Mouse (Mus musculus) brown adipose tissue, adult 24 weeks (tissue): ENCODE measurements around the gene Aadacl3. TPM values are rescaled to one million over a fixed set of nuclear protein-coding genes. Genes with fewer than 3 reads are reported as not detected.

Source experiments
- H3K27ac ChIP-seq: fragments of 200-500 bp; replicated peaks from 2 replicates; pipeline ENCODE4 v1.5.1; 2012; ENCODE audit warnings: low read depth, mild to moderate bottlenecking, low read length
- H3K4me1 ChIP-seq: fragments of 200-500 bp; 2 replicates; pipeline ENCODE4 v1.6.1; 2012; ENCODE audit warnings: low read length, mixed read lengths; ENCODE audit not compliant: control insufficient read depth, insufficient read depth, insufficient read length
- H3K4me3 ChIP-seq: fragments of 200-500 bp; 2 replicates; pipeline ENCODE4 v1.5.1; 2012; ENCODE audit warnings: low read depth, mild to moderate bottlenecking, low read length, moderate library complexity; ENCODE audit not compliant: insufficient read depth
- polyA plus RNA-seq: library from polyadenylated mRNA; stranded (reverse); fragments of >200 nt; gene quantifications from 2 replicates; pipeline ENCODE4 v1.2.4, GENCODE M21; 2012; ENCODE audit not compliant: missing spikeins, insufficient read depth, insufficient read length

Aadacl3 gene
- not detected in 2 replicates for polyA plus RNA-seq

DNA sequence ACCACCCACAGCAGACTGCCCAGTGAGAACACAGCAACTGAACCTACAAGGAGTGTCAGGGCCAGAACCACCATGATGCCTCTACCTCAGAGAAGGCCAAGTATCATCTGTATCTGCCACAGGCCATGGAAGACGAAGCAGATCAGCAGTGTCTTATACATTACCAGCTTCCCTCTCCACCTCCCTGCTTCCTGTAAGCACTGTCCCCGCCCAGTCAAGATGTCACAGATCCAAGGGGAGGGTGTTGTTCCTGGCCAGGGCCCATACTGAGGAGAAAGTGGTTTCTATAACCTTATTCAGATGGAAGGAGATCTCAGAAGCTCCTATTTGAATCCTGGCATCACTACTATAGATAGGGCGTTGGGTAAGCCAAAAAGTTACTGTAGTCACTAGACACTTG is at the start of gene Aadacl3:
Gene Aadacl3 (minus strand): TSS at position 101 of the 400 bp plus-strand sequence.
- Histone ChIP-seq H3K27ac (no peak within 1 kb of the TSS), H3K4me3 (no peak within 1 kb of the TSS), H3K4me1 (no peaks in the 10 kb centered on the region)

DNA sequence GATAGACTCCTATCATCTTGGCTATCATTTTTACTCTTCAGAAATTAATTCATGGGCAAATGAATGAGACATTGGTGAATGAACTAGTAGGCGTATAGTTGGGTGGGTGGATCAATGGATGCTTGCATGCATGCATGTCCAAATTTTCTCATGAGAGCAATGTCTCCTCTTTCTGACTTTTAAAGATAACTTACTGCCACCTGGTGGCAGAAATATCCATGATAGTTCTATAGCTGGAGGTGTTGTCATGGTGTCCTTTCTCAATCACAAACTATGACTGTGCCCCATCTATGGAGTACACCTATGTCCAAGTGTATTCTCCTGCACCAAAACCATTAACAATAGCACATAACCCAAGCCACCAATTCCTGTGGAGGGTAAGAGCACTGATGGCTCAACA is 43.0 kb upstream of the Aadacl3 start:
- H3K4me1 ChIP-seq: no peaks in the 10 kb centered on the region
- no peak overlapping the region for H3K27ac ChIP-seq
- H3K4me3 ChIP-seq: no peak overlapping the region

DNA sequence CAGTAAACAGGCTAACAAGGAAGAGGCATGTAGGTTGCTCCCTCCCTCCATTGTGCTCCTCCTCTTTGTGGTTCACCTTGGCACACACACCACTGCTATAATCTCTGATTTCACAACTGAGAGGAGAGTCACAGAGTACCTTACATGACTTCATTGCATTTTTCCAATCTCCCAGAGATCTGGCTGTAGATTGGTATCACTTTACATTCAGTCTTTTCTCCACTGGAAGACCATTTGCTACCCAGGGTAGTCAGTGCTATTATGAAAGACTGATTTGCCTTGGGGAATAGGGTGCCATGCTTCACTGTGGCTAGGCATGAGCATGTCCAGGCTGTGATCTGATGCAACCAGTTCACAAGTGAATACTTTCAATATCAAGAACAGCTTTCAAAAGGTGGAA is 29.8 kb upstream of the Aadacl3 start:
- Histone ChIP-seq H3K27ac (no peak overlapping the region), H3K4me1 (no peaks in the 10 kb centered on the region), H3K4me3 (no peak overlapping the region)

DNA sequence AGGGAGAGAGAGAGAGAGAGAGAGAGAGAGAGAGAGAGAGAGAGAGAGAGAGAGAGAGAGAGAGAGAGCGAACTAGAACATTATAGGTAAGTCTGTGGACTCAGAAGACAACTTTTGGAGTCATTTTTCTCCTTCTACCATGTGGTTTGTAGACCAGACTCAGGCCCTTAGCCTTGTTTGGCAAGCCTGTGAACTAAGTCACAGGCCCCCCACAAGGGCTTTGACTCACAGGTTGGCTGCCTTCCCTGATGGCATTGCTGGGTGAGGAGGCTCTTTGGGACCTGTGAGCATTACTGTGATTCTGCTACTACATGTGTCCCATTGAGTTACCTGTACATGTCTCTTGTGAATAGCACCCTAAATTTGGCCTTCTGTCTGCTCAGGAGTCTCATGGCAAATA is 4.5 kb upstream of the Aadacl3 start:
- H3K4me1 ChIP-seq: no peaks in the 10 kb centered on the region
- no peak overlapping the region for H3K4me3 ChIP-seq

DNA sequence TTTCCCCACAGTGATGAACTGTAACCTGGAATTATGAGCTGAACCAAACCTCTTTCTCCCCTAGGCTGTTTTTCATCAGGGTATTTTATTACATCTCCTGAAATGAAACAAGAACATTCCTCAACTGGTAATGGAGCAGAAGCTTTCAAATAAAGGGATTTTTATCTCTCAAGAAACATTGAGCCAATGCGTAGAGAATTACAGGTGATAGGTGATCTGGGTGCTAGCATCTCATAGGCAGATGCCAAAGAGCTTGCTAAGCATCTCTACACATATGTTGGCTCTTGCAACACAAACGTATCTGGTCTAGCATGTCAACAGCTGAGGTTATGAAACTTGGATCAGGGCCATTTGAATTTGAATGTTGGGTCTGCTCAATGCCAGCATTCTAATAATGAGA is 1.6 kb upstream of the Aadacl3 start:
- H3K27ac ChIP-seq: no peak overlapping the region
- no peaks in the 10 kb centered on the region for H3K4me1 ChIP-seq
- no peak overlapping the region for H3K4me3 ChIP-seq

More for the DNA sequence above, 4.5 kb upstream of the Aadacl3 start:
- H3K27ac ChIP-seq: no peak overlapping the region

DNA sequence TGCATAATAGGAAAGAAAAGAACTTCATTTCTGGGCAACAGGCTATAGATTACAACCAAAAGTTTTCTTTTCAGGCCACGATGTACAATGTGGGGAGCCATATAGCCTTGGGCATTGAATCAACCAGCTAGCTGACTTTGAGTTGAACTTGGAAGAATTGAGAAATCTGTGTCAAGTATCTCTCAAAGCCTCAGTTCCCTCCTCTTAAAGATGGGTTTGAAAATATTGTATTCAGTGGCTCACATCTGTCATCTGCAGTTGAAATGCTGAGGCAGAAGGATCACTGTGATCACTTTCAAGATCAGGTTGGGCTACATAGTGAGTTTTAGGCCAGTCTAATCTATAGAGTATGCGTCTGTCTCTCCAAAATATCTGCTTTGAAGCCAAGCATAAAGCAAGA is 10.3 kb downstream of the Aadacl3 start, which contains the start of gene Gm9944:
Gene Gm9944 (minus strand): TSS at position 101 of the 400 bp plus-strand sequence.
- Histone ChIP-seq H3K27ac (no peak within 1 kb of the TSS), H3K4me3 (no peak within 1 kb of the TSS), H3K4me1 (no peaks in the 10 kb centered on the region)

DNA sequence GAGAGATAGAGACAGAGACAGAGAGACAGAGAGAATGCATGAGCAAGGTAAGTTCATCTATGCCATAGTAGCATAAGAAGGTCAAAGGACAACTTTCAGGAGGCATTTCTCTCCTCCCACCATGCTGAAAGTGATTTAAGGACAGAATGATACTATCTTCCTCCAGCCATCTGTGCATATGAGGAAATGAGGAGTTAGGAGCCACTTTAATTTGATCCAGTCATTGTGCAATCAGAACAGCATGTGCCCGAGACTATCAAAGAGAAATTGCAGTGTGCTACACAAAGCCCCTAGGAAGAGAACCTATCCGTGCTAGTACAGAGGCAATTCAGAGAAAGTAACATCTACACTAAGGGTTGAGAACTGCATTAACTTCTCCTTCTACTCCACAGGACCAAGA is 15.0 kb downstream of the Aadacl3 start:
- no peak overlapping the region for H3K27ac ChIP-seq
- H3K4me1 ChIP-seq: no peaks in the 10 kb centered on the region
- H3K4me3 ChIP-seq: no peak overlapping the region

DNA sequence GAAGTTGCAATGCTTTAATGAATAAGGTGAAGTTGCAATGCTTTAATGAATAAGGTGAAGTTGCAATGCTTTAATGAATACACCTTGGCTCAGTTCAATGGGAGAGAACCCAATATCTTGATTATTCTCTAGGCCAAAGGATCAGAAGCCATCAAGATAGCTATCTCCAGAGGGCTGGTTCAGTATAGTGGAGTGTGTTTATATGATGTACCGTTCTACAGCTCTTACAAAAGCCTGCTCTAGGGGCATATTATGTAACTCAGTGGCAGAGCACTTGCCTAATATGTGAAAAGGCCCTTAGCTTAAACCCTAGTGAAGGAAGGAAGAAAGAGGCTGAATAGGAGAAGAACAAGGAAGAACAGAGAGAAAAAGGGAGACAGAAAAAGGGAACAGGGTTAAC is 22.0 kb downstream of the Aadacl3 start:
- Histone ChIP-seq H3K27ac (no peak overlapping the region), H3K4me1 (no peaks in the 10 kb centered on the region), H3K4me3 (no peak overlapping the region)

DNA sequence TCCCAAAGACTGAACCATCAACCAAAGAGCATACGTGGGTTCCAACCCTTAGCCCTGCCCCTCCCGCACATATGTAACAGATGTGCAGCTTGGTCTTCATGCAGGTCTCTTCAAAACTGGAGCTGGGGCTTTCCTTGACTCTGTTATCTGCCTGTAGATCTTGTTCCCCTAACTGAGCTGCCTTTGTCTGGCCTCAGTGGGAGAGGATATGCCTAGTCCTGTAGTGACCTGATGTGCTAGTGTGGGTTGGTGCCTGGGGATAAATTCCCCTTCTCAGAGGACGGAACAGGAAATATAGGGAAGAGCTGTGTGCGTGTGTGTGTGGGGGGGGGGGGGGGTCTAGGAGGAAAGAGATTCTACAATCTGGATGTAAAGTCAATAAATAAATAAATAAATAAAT is 22.5 kb downstream of the Aadacl3 start:
- Histone ChIP-seq H3K4me1 (no peaks in the 10 kb centered on the region), H3K27ac (no peak overlapping the region), H3K4me3 (no peak overlapping the region)

DNA sequence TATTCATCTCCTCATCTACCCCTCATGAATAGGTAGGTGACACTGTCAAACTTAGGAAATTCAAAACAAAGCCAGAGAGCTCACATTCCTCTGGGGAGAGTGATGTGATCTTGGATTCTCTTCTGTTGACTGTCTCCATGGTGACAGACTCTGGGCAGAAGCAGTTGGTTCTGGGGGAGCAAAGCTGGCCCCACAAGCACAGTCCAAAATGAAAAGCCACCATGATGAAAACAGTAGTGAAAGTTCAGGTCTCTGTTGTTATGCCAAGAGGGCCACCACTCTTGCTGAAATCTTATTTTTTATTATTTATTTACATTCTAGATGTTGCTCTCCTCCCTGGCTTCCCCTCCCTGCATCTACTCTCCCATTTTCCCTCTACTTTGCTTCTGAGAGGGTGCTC is 24.9 kb downstream of the Aadacl3 start, which contains the start of gene 1700012P22Rik:
Gene 1700012P22Rik (minus strand): TSS at position 101 of the 400 bp plus-strand sequence.
- Histone ChIP-seq H3K4me1 (no peaks in the 10 kb centered on the region), H3K27ac (no peak within 1 kb of the TSS), H3K4me3 (no peak within 1 kb of the TSS)

DNA sequence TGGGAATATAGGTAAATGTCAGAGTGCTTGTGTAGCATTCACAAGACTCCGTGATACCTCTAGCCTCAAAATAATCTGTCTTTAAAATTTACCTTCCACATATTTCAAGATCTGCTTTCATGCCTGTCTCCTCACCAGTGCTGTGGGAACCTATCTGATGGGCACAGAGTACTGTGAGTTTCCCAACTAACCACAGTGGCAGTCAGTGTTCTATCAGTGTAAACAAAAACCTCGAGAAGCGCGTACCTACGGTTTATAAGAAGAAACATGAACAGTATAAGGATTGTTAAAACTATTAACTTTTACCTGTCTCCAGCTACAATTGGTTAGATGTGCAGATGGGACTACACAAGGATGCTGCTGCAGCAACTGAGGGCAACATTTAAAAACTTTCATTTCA is 30.3 kb downstream of the Aadacl3 start:
- H3K4me3 ChIP-seq: no peak overlapping the region
- no peaks in the 10 kb centered on the region for H3K4me1 ChIP-seq
- H3K27ac ChIP-seq: no peak overlapping the region

DNA sequence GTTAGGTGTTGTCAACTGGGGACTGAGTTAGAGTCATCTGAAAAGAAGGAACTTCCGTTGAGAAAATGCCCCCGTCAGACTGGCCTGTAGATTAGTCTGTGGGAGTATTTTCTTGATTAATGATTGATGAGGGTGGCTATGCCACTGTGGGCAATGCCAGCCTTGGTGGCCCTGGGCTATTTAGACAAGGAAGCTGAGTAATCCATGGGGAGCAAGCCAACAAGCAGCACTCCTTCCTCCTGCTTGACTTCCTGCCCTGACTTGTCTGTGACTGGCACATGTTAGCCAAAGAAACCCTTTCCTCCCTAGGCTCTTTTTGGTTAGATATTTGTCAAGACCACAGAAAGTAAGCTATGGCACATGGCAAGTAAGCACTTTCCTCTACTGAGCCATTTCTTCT is 32.8 kb downstream of the Aadacl3 start:
- no peak overlapping the region for H3K27ac ChIP-seq
- no peaks in the 10 kb centered on the region for H3K4me1 ChIP-seq
- H3K4me3 ChIP-seq: no peak overlapping the region

DNA sequence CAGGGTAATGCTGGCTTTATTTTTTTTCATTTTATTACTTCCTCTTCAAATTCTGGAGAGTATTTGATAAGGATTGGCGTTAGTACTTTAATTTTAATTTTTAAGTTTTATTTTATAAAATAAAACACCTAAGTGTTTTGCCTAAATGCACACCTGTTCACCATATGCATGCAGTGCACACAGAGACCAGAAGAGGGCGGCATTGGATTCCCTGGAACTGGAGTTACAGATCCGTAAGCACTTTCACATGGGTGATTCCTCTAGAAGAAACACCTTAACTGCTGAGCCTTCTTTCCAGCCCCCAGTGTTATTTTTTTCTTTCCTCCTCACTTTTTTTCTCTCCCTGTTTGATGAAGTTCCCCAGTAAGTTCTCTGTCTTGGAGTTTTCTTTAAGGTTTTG is 34.7 kb downstream of the Aadacl3 start:
- Histone ChIP-seq H3K4me1 (no peaks in the 10 kb centered on the region), H3K27ac (no peak overlapping the region), H3K4me3 (no peak overlapping the region)

DNA sequence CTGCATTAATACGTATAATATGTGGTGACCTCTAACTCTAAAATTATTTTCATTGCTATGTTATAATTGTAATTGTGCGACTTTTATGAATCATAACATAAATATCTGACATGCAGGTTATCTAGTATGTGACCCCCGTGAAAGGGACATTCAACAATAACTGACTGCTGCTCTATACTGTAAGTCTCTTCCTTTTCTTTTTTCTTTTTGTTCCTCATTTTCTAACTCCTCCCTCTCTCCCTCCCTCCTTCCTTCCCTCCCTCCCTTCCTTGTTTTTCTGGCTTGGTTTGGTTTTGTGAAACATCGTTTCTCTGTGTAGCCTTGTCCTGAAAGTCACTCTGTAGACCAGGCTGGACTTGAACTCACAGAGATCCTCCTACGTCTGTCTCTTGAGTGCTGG is 39.0 kb downstream of the Aadacl3 start:
- no peaks in the 10 kb centered on the region for H3K4me1 ChIP-seq
- no peak overlapping the region for H3K27ac ChIP-seq

DNA sequence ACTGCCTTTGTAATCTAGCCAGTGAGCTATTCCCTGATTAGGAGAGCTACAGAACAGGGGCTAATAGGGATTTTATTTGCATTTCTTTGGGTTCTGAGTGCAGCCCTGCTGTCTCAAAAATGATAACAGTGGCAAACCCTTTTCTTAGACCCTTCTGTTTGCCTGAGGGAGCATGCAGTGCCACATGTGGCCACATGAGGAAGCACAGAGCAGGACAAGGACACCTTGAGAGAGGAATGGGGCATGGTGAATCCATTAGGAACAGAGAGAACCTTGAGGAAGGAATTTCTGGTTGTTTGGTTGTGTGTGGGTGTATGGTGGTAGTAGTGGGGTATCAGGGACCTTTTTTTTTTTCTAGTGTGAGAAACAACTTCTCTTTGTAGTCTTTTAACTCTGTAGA is 42.9 kb downstream of the Aadacl3 start:
- H3K4me3 ChIP-seq: no peak overlapping the region
- no peaks in the 10 kb centered on the region for H3K4me1 ChIP-seq
- H3K27ac ChIP-seq: no peak overlapping the region

More for the DNA sequence above, 39.0 kb downstream of the Aadacl3 start:
- H3K4me3 ChIP-seq: no peak overlapping the region

DNA sequence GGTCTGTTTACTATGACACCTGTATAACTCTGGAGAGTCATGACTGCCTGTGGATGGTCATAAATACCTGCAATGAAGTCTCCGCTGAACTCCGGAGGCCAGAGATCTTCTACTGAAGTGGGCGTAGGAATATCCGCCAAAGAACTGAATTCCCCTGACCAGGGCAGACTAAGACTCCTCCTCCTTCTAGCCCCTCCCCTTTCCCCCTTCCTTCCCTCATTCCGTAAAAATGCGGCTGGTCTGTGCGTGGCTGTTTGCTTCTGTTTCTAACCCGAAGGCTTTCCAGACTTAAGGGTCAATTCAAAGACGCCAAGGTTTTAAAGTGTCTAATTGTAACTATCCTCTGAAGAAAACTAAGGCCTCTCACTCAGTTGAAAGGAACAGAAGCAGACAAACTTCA is 55.3 kb downstream of the Aadacl3 start, which contains the start of gene Pramef12:
Gene Pramef12 (minus strand): TSS at position 175 of the 400 bp plus-strand sequence.
- no peaks in the 10 kb centered on the region for H3K4me1 ChIP-seq
- no peak within 1 kb of the TSS for H3K4me3 ChIP-seq
- H3K27ac ChIP-seq: no peak within 1 kb of the TSS

DNA sequence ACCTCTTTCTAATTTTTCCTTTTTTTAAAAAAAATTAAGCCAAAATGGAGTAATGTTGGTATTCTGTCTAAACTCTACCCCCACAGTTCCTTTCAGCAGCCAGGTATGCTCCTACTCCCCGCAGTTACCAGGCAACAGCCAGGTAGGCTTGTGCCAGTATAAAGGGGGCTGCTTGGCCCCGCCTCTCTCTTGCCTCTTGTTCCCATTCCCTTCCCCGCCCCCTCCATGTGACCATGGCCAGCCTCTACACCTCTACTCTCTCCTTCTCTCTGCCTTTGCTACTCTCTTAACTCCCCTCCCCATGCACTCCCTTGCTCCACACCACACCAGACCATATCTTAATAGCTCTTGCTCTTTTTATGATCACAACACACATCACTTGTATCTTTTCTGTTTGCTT is 57.3 kb downstream of the Aadacl3 start:
- no peaks in the 10 kb centered on the region for H3K4me1 ChIP-seq
- H3K27ac ChIP-seq: no peak overlapping the region
- H3K4me3 ChIP-seq: no peak overlapping the region
